Mouse (Mus musculus) midbrain, embryonic 16.5 days (tissue): ENCODE data around the gene Mark1. TPM values are rescaled to one million over a fixed set of nuclear protein-coding genes. Genes with fewer than 3 reads are reported as not detected.

ENCODE experiments used
- ATAC-seq: fragments of 200-750 bp; cut with Nextera tagmentation; 2 replicates; pipeline ENCODE4 v1.8.0; 2017; ENCODE audit warnings: moderate TSS enrichment
- H3K27ac ChIP-seq: fragments of 300-500 bp; sonication (generic); 2 replicates; pipeline ENCODE4 v1.5.1; 2014; ENCODE audit warnings: mild to moderate bottlenecking, low read length, mixed read lengths
- H3K27me3 ChIP-seq: fragments of 300-500 bp; sonication (generic); 2 replicates; pipeline ENCODE4 v1.6.1; 2014; ENCODE audit warnings: low read depth, low read length, mixed read lengths; ENCODE audit not compliant: control insufficient read depth, insufficient read depth
- H3K36me3 ChIP-seq: fragments of 300-500 bp; sonication (generic); 2 replicates; pipeline ENCODE4 v1.6.1; 2014; ENCODE audit warnings: mild to moderate bottlenecking, low read length, moderate library complexity, mixed read lengths; ENCODE audit not compliant: control insufficient read depth, insufficient read depth
- H3K4me1 ChIP-seq: fragments of 300-500 bp; sonication (generic); 2 replicates; pipeline ENCODE4 v1.6.1; 2014; ENCODE audit warnings: mild to moderate bottlenecking, low read length, mixed read lengths; ENCODE audit not compliant: control insufficient read depth, insufficient read depth
- H3K4me2 ChIP-seq: fragments of 300-500 bp; sonication (generic); 2 replicates; pipeline ENCODE4 v1.6.1; 2014; ENCODE audit warnings: mild to moderate bottlenecking, low read length, mixed read lengths
- H3K4me3 ChIP-seq: fragments of 300-500 bp; sonication (generic); 2 replicates; pipeline ENCODE4 v1.5.1; 2014; ENCODE audit warnings: low read depth, mild to moderate bottlenecking, low read length, moderate library complexity, mixed read lengths
- H3K9ac ChIP-seq: fragments of 300-500 bp; sonication (generic); 2 replicates; pipeline ENCODE4 v1.6.1; 2014; ENCODE audit warnings: low read depth, low read length, mixed read lengths
- H3K9me3 ChIP-seq: fragments of 300-500 bp; sonication (generic); replicated peaks from 2 replicates; pipeline ENCODE4 v1.6.1; 2014; ENCODE audit warnings: mild to moderate bottlenecking, low read length, mixed read lengths; ENCODE audit not compliant: control insufficient read depth, poor library complexity, severe bottlenecking
- WGBS: fragments of 180-500 bp; shearing (Covaris S2); extraction: QIAGEN DNeasy Blood & Tissue Kit; methylation state at CpG from one replicate; pipeline ENCODE4 v1.1.7; 2014; 5-methylcytosine and 5-hydroxymethylcytosine counted together
- polyA plus RNA-seq: library from polyadenylated mRNA; unstranded; fragments of >200 nt; fragmentation: Nextera tagmentation; extraction: Ambion mirVana; gene quantifications from 2 replicates; pipeline ENCODE4 v1.2.1, GENCODE M21; 2015

Mark1 gene
- polyA plus RNA-seq, 1 experiment from 2014 or later: 14.5 TPM

GRCm38 (mm10) chr1:184889454-184889853, 109.9 kb downstream of the Mark1 start:
- 95% methylated on average over 6 of the region's 6 CpGs for WGBS
- no peak overlapping the region for H3K27ac ChIP-seq
- no peaks in the 10 kb centered on the region for H3K36me3 ChIP-seq
- no peak overlapping the region for H3K9ac ChIP-seq
- H3K4me2 ChIP-seq: no peak overlapping the region
- H3K27me3 ChIP-seq: peaks cover 3% of the 10 kb centered on the region; the same call in 1 of the 2 replicates
- no peaks in the 10 kb centered on the region for H3K4me1 ChIP-seq
- no peak overlapping the region for H3K4me3 ChIP-seq
- H3K9me3 ChIP-seq: no peaks in the 10 kb centered on the region
- ATAC-seq: no peak

- H3K9me3 ChIP-seq: no peaks in the 10 kb centered on the region
- H3K4me3 ChIP-seq: no peak overlapping the region
- H3K9ac ChIP-seq: no peak overlapping the region
- peaks cover 30% of the 10 kb centered on the region for H3K27me3 ChIP-seq
- no peak overlapping the region for H3K4me2 ChIP-seq
- 43% methylated on average over 1 of the region's 1 CpGs for WGBS
- H3K4me1 ChIP-seq: peaks cover 4% of the 10 kb centered on the region; the same call in 1 of the 2 replicates
- no peaks in the 10 kb centered on the region for H3K36me3 ChIP-seq
- no peak for ATAC-seq
- H3K27ac ChIP-seq: no peak overlapping the region
These were observed 113.2 kb downstream of the Mark1 start for GRCm38 (mm10) chr1:184886160-184886559.

GRCm38 (mm10) chr1:184882281-184883268, 116.8 kb downstream of the Mark1 start, which contains the start of gene C130074G19Rik:
C130074G19Rik (minus strand) TSS chr1:184883218.
- peaks cover 4% of the 10 kb centered on the region; the same call in 1 of the 2 replicates for H3K4me1 ChIP-seq
- H3K36me3 ChIP-seq: no peaks in the 10 kb centered on the region
- peak within 1 kb of the TSS; percentile 49 for H3K4me3 ChIP-seq
- 3% methylated on average over 77 of the region's 77 CpGs for WGBS
- no peak within 1 kb of the TSS for H3K27ac ChIP-seq
- peaks cover 31% of the 10 kb centered on the region for H3K27me3 ChIP-seq
- ATAC-seq: peak; percentile 66
- peak within 1 kb of the TSS; percentile 66 for H3K9ac ChIP-seq
- peak within 1 kb of the TSS; percentile 87 for H3K4me2 ChIP-seq
- H3K9me3 ChIP-seq: no peaks in the 10 kb centered on the region

GRCm38 (mm10) chr1:184881861-184882260, 117.5 kb downstream of the Mark1 start:
- no peak for ATAC-seq
- no peak overlapping the region for H3K4me2 ChIP-seq
- no peaks in the 10 kb centered on the region for H3K9me3 ChIP-seq
- 67% methylated on average over 7 of the region's 7 CpGs for WGBS
- H3K27me3 ChIP-seq: peaks cover 31% of the 10 kb centered on the region
- H3K27ac ChIP-seq: no peak overlapping the region
- peaks cover 4% of the 10 kb centered on the region; the same call in 1 of the 2 replicates for H3K4me1 ChIP-seq
- H3K4me3 ChIP-seq: peak overlapping the region; percentile 4; the same call in 1 of the 2 replicates
- no peak overlapping the region for H3K9ac ChIP-seq
- H3K36me3 ChIP-seq: no peaks in the 10 kb centered on the region

GRCm38 (mm10) chr1:184881211-184881610, 118.2 kb downstream of the Mark1 start:
- H3K27ac ChIP-seq: no peak overlapping the region
- H3K4me1 ChIP-seq: peaks cover 4% of the 10 kb centered on the region; the same call in 1 of the 2 replicates
- H3K36me3 ChIP-seq: no peaks in the 10 kb centered on the region
- WGBS: 88% methylated on average over 5 of the region's 5 CpGs
- no peak overlapping the region for H3K9ac ChIP-seq
- ATAC-seq: no peak
- peaks cover 31% of the 10 kb centered on the region for H3K27me3 ChIP-seq
- no peaks in the 10 kb centered on the region for H3K9me3 ChIP-seq
- no peak overlapping the region for H3K4me3 ChIP-seq
- no peak overlapping the region for H3K4me2 ChIP-seq

- Histone ChIP-seq H3K4me3 (no peak overlapping the region), H3K36me3 (no peaks in the 10 kb centered on the region), H3K27ac (no peak overlapping the region), H3K9ac (no peak overlapping the region), H3K27me3 (peaks cover 26% of the 10 kb centered on the region), H3K9me3 (no peaks in the 10 kb centered on the region), H3K4me1 (peaks cover 4% of the 10 kb centered on the region; the same call in 1 of the 2 replicates), H3K4me2 (no peak overlapping the region)
- WGBS: 75% methylated on average over 6 of the region's 6 CpGs
- no peak for ATAC-seq
These were observed 120.5 kb downstream of the Mark1 start for GRCm38 (mm10) chr1:184878860-184879259.

GRCm38 (mm10) chr1:184877306-184877705, 122.1 kb downstream of the Mark1 start:
- Histone ChIP-seq H3K9ac (no peak overlapping the region), H3K27me3 (peaks cover 13% of the 10 kb centered on the region), H3K4me2 (no peak overlapping the region), H3K4me1 (no peaks in the 10 kb centered on the region), H3K36me3 (no peaks in the 10 kb centered on the region), H3K27ac (no peak overlapping the region), H3K4me3 (no peak overlapping the region), H3K9me3 (no peaks in the 10 kb centered on the region)
- no peak for ATAC-seq
- WGBS: 82% methylated on average over 2 of the region's 2 CpGs

GRCm38 (mm10) chr1:184873910-184874309, 125.5 kb downstream of the Mark1 start:
- H3K27ac ChIP-seq: no peak overlapping the region
- H3K4me3 ChIP-seq: no peak overlapping the region
- H3K36me3 ChIP-seq: no peaks in the 10 kb centered on the region
- no peaks in the 10 kb centered on the region for H3K4me1 ChIP-seq
- no peak for ATAC-seq
- no peak overlapping the region for H3K9ac ChIP-seq
- no peak overlapping the region for H3K4me2 ChIP-seq
- no peaks in the 10 kb centered on the region for H3K9me3 ChIP-seq
- WGBS: 81% methylated on average over 11 of the region's 11 CpGs
- H3K27me3 ChIP-seq: no peaks in the 10 kb centered on the region
